Mouse (Mus musculus) liver, postnatal 0 days (tissue): ENCODE measurements around the gene Gm49776.

Source experiments
- CTCF ChIP-seq: sonication (generic); IDR thresholded peaks from 2 replicates; pipeline ENCODE4 v1.5.1; 2016; ENCODE audit warnings: antibody characterized with exemption, low read depth
- EP300 ChIP-seq: IDR thresholded peaks from 2 replicates; pipeline ENCODE4 v1.6.1; 2016; ENCODE audit warnings: antibody characterized with exemption, low read depth, mild to moderate bottlenecking

- TF ChIP-seq CTCF (no peak), EP300 (no peak)
Observed at GRCm38 (mm10) chr16:18198365-18199098, 59.6 kb downstream of the Gm49776 start.
